Mouse (Mus musculus) liver, embryonic 14.5 days (tissue): ENCODE measurements around the gene Rab9b. TPM values are rescaled to one million over a fixed set of nuclear protein-coding genes. Genes with fewer than 3 reads are reported as not detected.

Experiments
- ATAC-seq: fragments of 200-750 bp; cut with Nextera tagmentation; 2 replicates; pipeline ENCODE4 v1.8.0; 2017; ENCODE audit warnings: moderate number of reproducible peaks, mild to moderate bottlenecking, moderate library complexity; ENCODE audit not compliant: insufficient read depth
- DNase-seq, 3 experiments: peaks; one replicate each; pipeline ENCODE4 v3.0.0-alpha.2; 2012 to 2013; ENCODE audit warnings: low read depth in 3 of 3, low spot score in 3 of 3
- H3K27ac ChIP-seq: fragments of 300-500 bp; sonication (generic); 2 replicates; pipeline ENCODE4 v1.5.1; 2014; ENCODE audit warnings: moderate library complexity, mild to moderate bottlenecking, control low read depth, inconsistent platforms
- H3K27me3 ChIP-seq: fragments of 300-500 bp; sonication (generic); 2 replicates; pipeline ENCODE4 v1.6.1; 2014; ENCODE audit warnings: mild to moderate bottlenecking, low read length, moderate library complexity; ENCODE audit not compliant: control insufficient read depth, insufficient read depth
- H3K36me3 ChIP-seq: fragments of 300-500 bp; sonication (generic); replicated peaks from 2 replicates; pipeline ENCODE4 v1.6.1; 2014; ENCODE audit warnings: low read depth; ENCODE audit not compliant: control insufficient read depth, insufficient read depth
- H3K4me1 ChIP-seq, 2 experiments: fragments of 200-500 bp in 1 of 2; fragments of 300-500 bp in 1 of 2; sonication (generic) in 1 of 2; replicated peaks; 2 replicates each; pipeline ENCODE4 v1.6.1; 2012 to 2014; ENCODE audit warnings: antibody characterized with exemption in 1 of 2, inconsistent platforms in 1 of 2, low read length in 1 of 2; ENCODE audit not compliant: control insufficient read depth in 2 of 2, insufficient read depth in 2 of 2
- H3K4me2 ChIP-seq: fragments of 300-500 bp; sonication (generic); 2 replicates; pipeline ENCODE4 v1.6.1; 2014; ENCODE audit warnings: low read depth, mild to moderate bottlenecking, control low read depth, moderate library complexity
- H3K4me3 ChIP-seq, 2 experiments: fragments of 200-500 bp in 1 of 2; fragments of 300-500 bp in 1 of 2; sonication (generic) in 1 of 2; 2 replicates each; pipeline ENCODE4 v1.5.1; 2012 to 2014; ENCODE audit warnings: low read depth in 2 of 2, low read length in 2 of 2, mild to moderate bottlenecking in 2 of 2, control low read depth in 1 of 2, inconsistent platforms in 1 of 2, moderate library complexity in 1 of 2; ENCODE audit not compliant: insufficient read depth in 1 of 2
- H3K9ac ChIP-seq: fragments of 300-500 bp; sonication (generic); replicated peaks from 2 replicates; pipeline ENCODE4 v1.6.1; 2014; ENCODE audit warnings: mild to moderate bottlenecking, control low read depth, moderate library complexity
- H3K9me3 ChIP-seq: fragments of 300-500 bp; sonication (generic); 2 replicates; pipeline ENCODE4 v1.6.1; 2016; ENCODE audit warnings: low read length, mixed read lengths; ENCODE audit not compliant: control insufficient read depth
- CTCF ChIP-seq: IDR thresholded peaks from 2 replicates; pipeline ENCODE4 v1.5.1; 2016; ENCODE audit warnings: antibody characterized with exemption, low read depth, control low read depth
- EP300 ChIP-seq: IDR thresholded peaks from 2 replicates; pipeline ENCODE4 v1.6.1; 2016; ENCODE audit warnings: antibody characterized with exemption, low read depth
- WGBS: fragments of 180-500 bp; shearing (Covaris S2); extraction: QIAGEN DNeasy Blood & Tissue Kit; methylation state at CpG from one replicate; pipeline ENCODE4 v1.1.7; 2014; ENCODE audit not compliant: insufficient replicate concordance; 5-methylcytosine and 5-hydroxymethylcytosine counted together
- polyA plus RNA-seq, 2 experiments: library from polyadenylated mRNA; depleted of rRNA in 1 of 2; stranded (reverse) in 1 of 2; unstranded in 1 of 2; fragments of >200 nt; fragmentation: Nextera tagmentation in 1 of 2; extraction: Ambion mirVana in 1 of 2; gene quantifications; 2 replicates each; pipeline versions ENCODE4 v1.2.1 to v1.2.3; 2012 to 2014

Gene Rab9b
- polyA plus RNA-seq, 2 experiments = not detected

GRCm38 (mm10) chrX:136825016-136825415, 43.5 kb downstream of the Rab9b start:
- no peaks in the 10 kb centered on the region for H3K36me3 ChIP-seq
- 68% methylated on average over 4 of the region's 4 CpGs for WGBS
- no peaks in the 10 kb centered on the region for H3K27me3 ChIP-seq
- TF ChIP-seq EP300 = no peak
- no peak for TF ChIP-seq CTCF
- ATAC-seq = no peak
- no peak overlapping the region for H3K4me2 ChIP-seq
- no peaks in the 10 kb centered on the region for H3K9me3 ChIP-seq
- H3K27ac ChIP-seq = no peak overlapping the region
- H3K9ac ChIP-seq = no peak overlapping the region
- H3K4me3 ChIP-seq = no peak overlapping the region
- no peaks in the 10 kb centered on the region for H3K4me1 ChIP-seq
- no peak for DNase-seq

DNA sequence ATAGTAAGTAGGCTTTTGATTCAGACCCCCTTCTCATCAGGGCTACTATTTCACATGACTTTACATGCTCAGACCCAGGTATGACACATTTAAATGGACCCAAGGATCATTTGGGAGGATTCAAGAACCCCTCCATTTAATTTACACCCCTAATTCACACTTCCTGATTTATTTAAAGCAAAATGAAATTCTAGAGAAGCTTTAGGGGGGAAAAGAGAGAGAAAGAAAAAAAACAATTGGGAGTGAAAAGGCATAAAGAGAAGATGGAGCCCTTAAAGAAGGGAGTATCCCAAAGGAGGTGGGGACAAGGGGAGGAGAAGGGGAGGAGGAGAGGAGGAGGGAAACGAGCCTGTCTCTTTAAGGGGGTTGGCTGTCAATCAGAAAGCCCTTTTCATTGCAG, 46.2 kb downstream of the Rab9b start, which contains the start of gene Plp1:
Gene Plp1 (plus strand): TSS at position 301 of the 400 bp plus-strand sequence.
- WGBS = 23% methylated on average over 1 of the region's 1 CpGs

DNA sequence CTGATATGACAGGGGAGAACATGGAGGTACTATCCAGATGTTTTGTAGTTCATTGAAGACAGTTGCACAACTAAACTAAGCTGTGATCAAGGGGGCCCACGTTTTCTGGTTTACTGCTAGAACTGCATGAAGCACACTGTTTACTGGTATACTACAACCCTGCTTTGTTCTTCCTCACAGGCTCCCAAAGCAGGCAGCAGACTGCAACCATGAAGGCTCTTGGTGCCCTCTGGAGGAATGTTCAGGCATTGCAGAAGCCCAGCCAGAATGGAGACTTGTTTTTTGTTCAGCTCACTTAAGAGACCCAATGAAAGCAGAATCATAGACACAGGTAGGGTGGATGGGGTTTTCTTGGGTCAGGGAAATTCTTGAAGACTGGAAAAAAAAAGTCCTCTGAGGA, 48.3 kb downstream of the Rab9b start:
- WGBS = 6% methylated on average over 1 of the region's 1 CpGs
- TF ChIP-seq EP300 (no peak), CTCF (peak; percentile 71)
- Histone ChIP-seq H3K4me1 (no peaks in the 10 kb centered on the region), H3K4me3 (no peak overlapping the region), H3K27ac (no peak overlapping the region), H3K36me3 (no peaks in the 10 kb centered on the region), H3K4me2 (no peak overlapping the region), H3K27me3 (no peaks in the 10 kb centered on the region), H3K9me3 (no peaks in the 10 kb centered on the region), H3K9ac (no peak overlapping the region)
- ATAC-seq = no peak
- DNase-seq = peak in 2 of 3 experiments; percentile 0 to 3

More for the DNA sequence above, 46.2 kb downstream of the Rab9b start, which contains the start of gene Plp1:
- Histone ChIP-seq H3K4me1 (no peaks in the 10 kb centered on the region), H3K4me3 (no peak within 1 kb of the TSS), H3K36me3 (no peaks in the 10 kb centered on the region), H3K27ac (no peak within 1 kb of the TSS), H3K4me2 (no peak within 1 kb of the TSS), H3K27me3 (no peaks in the 10 kb centered on the region), H3K9ac (no peak within 1 kb of the TSS), H3K9me3 (no peaks in the 10 kb centered on the region)
- ATAC-seq (no peak), DNase-seq (no peak)
- no peak for TF ChIP-seq EP300
- no peak for TF ChIP-seq CTCF

DNA sequence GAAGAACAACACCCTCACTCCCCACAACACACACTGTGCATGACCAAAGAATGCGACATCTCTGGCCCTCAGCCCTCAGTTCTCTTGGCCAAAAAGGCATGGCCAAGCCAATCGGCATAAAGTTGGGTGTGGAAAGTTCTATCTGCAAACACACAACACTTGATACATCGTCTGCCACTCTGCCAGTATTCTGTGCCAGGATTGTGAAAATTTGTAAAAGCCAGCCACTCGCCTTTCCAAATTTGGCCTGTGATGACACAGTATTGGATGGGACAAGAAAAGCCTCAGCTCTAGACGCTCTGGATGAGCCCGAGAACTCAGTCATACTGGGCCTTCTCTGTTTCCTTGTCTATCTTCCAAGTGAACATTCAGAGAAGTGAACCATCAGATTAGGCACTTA, 48.8 kb downstream of the Rab9b start:
- no peak for ATAC-seq
- H3K36me3 ChIP-seq = no peaks in the 10 kb centered on the region
- no peak overlapping the region for H3K9ac ChIP-seq
- WGBS = 66% methylated on average over 6 of the region's 6 CpGs
- TF ChIP-seq CTCF = no peak
- H3K27me3 ChIP-seq = no peaks in the 10 kb centered on the region
- H3K4me2 ChIP-seq = no peak overlapping the region
- DNase-seq = no peak
- H3K4me3 ChIP-seq = no peak overlapping the region
- no peaks in the 10 kb centered on the region for H3K4me1 ChIP-seq
- no peak overlapping the region for H3K27ac ChIP-seq
- H3K9me3 ChIP-seq = no peaks in the 10 kb centered on the region

Other genes with a start within 250 kb of the Rab9b start
- 0.21 and 0.37 TPM in 2 replicates for gene Tceal1, start 160.8 kb downstream of the Rab9b start, polyA plus RNA-seq (2012; rRNA removed)
- gene Tceal1, start 160.8 kb downstream of the Rab9b start, polyA plus RNA-seq (2014; fragmentation: Nextera tagmentation; extraction: Ambion mirVana) = 0.83 and 0.96 TPM in 2 replicates
- gene Morf4l2, start 125.1 kb downstream of the Rab9b start, polyA plus RNA-seq (2012; rRNA removed) = 73.8 and 111 TPM in 2 replicates
- 191 and 193 TPM in 2 replicates for gene Morf4l2, start 125.1 kb downstream of the Rab9b start, polyA plus RNA-seq (2014; fragmentation: Nextera tagmentation; extraction: Ambion mirVana)
- not detected in 2 replicates for gene Glra4, start 88.6 kb downstream of the Rab9b start, polyA plus RNA-seq (2012; rRNA removed)
- not detected in 2 replicates for gene Glra4, start 88.6 kb downstream of the Rab9b start, polyA plus RNA-seq (2014; fragmentation: Nextera tagmentation; extraction: Ambion mirVana)
- gene Plp1, start 46.1 kb downstream of the Rab9b start, polyA plus RNA-seq (2012; rRNA removed) = 0.73 and 0.80 TPM in 2 replicates
- 0.17 and 0.19 TPM in 2 replicates for gene Plp1, start 46.1 kb downstream of the Rab9b start, polyA plus RNA-seq (2014; fragmentation: Nextera tagmentation; extraction: Ambion mirVana)
- gene H2bfm, start 58.6 kb upstream of the Rab9b start, polyA plus RNA-seq (2012; rRNA removed) = not detected in 2 replicates
- gene H2bfm, start 58.6 kb upstream of the Rab9b start, polyA plus RNA-seq (2014; fragmentation: Nextera tagmentation; extraction: Ambion mirVana) = not detected in 2 replicates
- gene Tmsb15b2, start 106.7 kb upstream of the Rab9b start, polyA plus RNA-seq (2012; rRNA removed) = 1.4 and 4.1 TPM in 2 replicates
- gene Tmsb15b2, start 106.7 kb upstream of the Rab9b start, polyA plus RNA-seq (2014; fragmentation: Nextera tagmentation; extraction: Ambion mirVana) = 7.0 and 9.8 TPM in 2 replicates
- 0.61 and 0.67 TPM in 2 replicates for gene Tmsb15l, start 108.1 kb upstream of the Rab9b start, polyA plus RNA-seq (2012; rRNA removed)
- gene Tmsb15l, start 108.1 kb upstream of the Rab9b start, polyA plus RNA-seq (2014; fragmentation: Nextera tagmentation; extraction: Ambion mirVana) = 0.46 and 0.67 TPM in 2 replicates
- gene Tmsb15b1, start 108.1 kb upstream of the Rab9b start, polyA plus RNA-seq (2012; rRNA removed) = 0.56 and 1.7 TPM in 2 replicates
- gene Tmsb15b1, start 108.1 kb upstream of the Rab9b start, polyA plus RNA-seq (2014; fragmentation: Nextera tagmentation; extraction: Ambion mirVana) = 2.8 and 5.2 TPM in 2 replicates
- gene Zcchc18, start 124.4 kb upstream of the Rab9b start, polyA plus RNA-seq (2012; rRNA removed) = 0.04 and 0.13 TPM in 2 replicates
- 0.13 and 0.14 TPM in 2 replicates for gene Zcchc18, start 124.4 kb upstream of the Rab9b start, polyA plus RNA-seq (2014; fragmentation: Nextera tagmentation; extraction: Ambion mirVana)
- 1.3 and 1.4 TPM in 2 replicates for gene Slc25a53, start 169.5 kb upstream of the Rab9b start, polyA plus RNA-seq (2012; rRNA removed)
- 2.1 and 2.6 TPM in 2 replicates for gene Slc25a53, start 169.5 kb upstream of the Rab9b start, polyA plus RNA-seq (2014; fragmentation: Nextera tagmentation; extraction: Ambion mirVana)
- gene Fam199x, start 180.8 kb upstream of the Rab9b start, polyA plus RNA-seq (2012; rRNA removed) = 0.28 and 0.46 TPM in 2 replicates
- 0.76 and 0.99 TPM in 2 replicates for gene Fam199x, start 180.8 kb upstream of the Rab9b start, polyA plus RNA-seq (2014; fragmentation: Nextera tagmentation; extraction: Ambion mirVana)